Mouse (Mus musculus): ENCODE measurements around the gene Mapk10.

Gene Mapk10

GRCm38 (mm10) chr5:103164022-103164421, 47.1 kb downstream of the Mapk10 start:
- DNase-seq (ENCODE audit: low spot score in 2 of 2), result no peak

- no peak for DNase-seq (ENCODE audit: low spot score in 2 of 2)
These were observed 49.6 kb downstream of the Mapk10 start for GRCm38 (mm10) chr5:103161574-103161973.

GRCm38 (mm10) chr5:103161196-103161540, 50.0 kb downstream of the Mapk10 start:
- no peak for DNase-seq (ENCODE audit: low spot score in 2 of 2)

GRCm38 (mm10) chr5:103160314-103161195, 50.6 kb downstream of the Mapk10 start:
- DNase-seq (ENCODE audit: low spot score in 2 of 2), result no peak

GRCm38 (mm10) chr5:103140935-103141334, 70.2 kb downstream of the Mapk10 start:
- DNase-seq (ENCODE audit: low spot score in 2 of 2), result no peak

GRCm38 (mm10) chr5:103134839-103135238, 76.3 kb downstream of the Mapk10 start:
- DNase-seq (ENCODE audit: low spot score in 2 of 2), result peak in 1 of 2 experiments; percentile 1

GRCm38 (mm10) chr5:103133626-103134025, 77.5 kb downstream of the Mapk10 start:
- DNase-seq (ENCODE audit: low spot score in 2 of 2), result no peak

GRCm38 (mm10) chr5:103132814-103133213, 78.3 kb downstream of the Mapk10 start:
- no peak for DNase-seq (ENCODE audit: low spot score in 2 of 2)

GRCm38 (mm10) chr5:103119618-103120017, 91.5 kb downstream of the Mapk10 start:
- DNase-seq (ENCODE audit: low spot score in 2 of 2), result no peak

GRCm38 (mm10) chr5:103115571-103115970, 95.6 kb downstream of the Mapk10 start:
- no peak for DNase-seq (ENCODE audit: low spot score in 2 of 2)

- no peak for DNase-seq (ENCODE audit: low spot score in 2 of 2)
These were observed 98.7 kb downstream of the Mapk10 start for GRCm38 (mm10) chr5:103112471-103112870.

GRCm38 (mm10) chr5:103109409-103109808, 101.7 kb downstream of the Mapk10 start:
- DNase-seq (ENCODE audit: low spot score in 2 of 2), result no peak

- no peak for DNase-seq (ENCODE audit: low spot score in 2 of 2)
These were observed 105.4 kb downstream of the Mapk10 start for GRCm38 (mm10) chr5:103105441-103106414.

- no peak for DNase-seq (ENCODE audit: low spot score in 2 of 2)
These were observed 107.1 kb downstream of the Mapk10 start for GRCm38 (mm10) chr5:103104082-103104481.

GRCm38 (mm10) chr5:103102876-103103393, 108.2 kb downstream of the Mapk10 start:
- no peak for DNase-seq (ENCODE audit: low spot score in 2 of 2)

- DNase-seq (ENCODE audit: low spot score in 2 of 2), result no peak
These were observed 109.0 kb downstream of the Mapk10 start for GRCm38 (mm10) chr5:103102176-103102575.

- DNase-seq (ENCODE audit: low spot score in 2 of 2), result no peak
These were observed 117.0 kb downstream of the Mapk10 start for GRCm38 (mm10) chr5:103094166-103094565.

GRCm38 (mm10) chr5:103085844-103086243, 125.3 kb downstream of the Mapk10 start:
- no peak for DNase-seq (ENCODE audit: low spot score in 2 of 2)

- no peak for DNase-seq (ENCODE audit: low spot score in 2 of 2)
These were observed 135.7 kb downstream of the Mapk10 start for GRCm38 (mm10) chr5:103075451-103075850.

GRCm38 (mm10) chr5:103072200-103072825, 138.8 kb downstream of the Mapk10 start:
- DNase-seq (ENCODE audit: low spot score in 2 of 2), result no peak

- no peak for DNase-seq (ENCODE audit: low spot score in 2 of 2)
These were observed 140.0 kb downstream of the Mapk10 start for GRCm38 (mm10) chr5:103071006-103071612.
